Mouse (Mus musculus) Patski (cell line): Measurements from ENCODE around the gene Tmem150c. TPM values are rescaled to one million over a fixed set of nuclear protein-coding genes. Genes with fewer than 3 reads are reported as not detected.

ENCODE experiments used
- ATAC-seq: fragments of 100-300 bp; one replicate; pipeline ENCODE4 v1.8.0; 2021
- CTCF ChIA-PET: fragments of 350-600 bp; sonication (Branson Sonifier 250); formaldehyde crosslinking; loops from one replicate; lab custom pipeline; 2022; ENCODE audit warnings: inconsistent platforms; lab: Charles Lee
- POLR2A ChIA-PET: fragments of 350-600 bp; sonication (Branson Sonifier 250); formaldehyde crosslinking; loops from one replicate; lab custom pipeline; 2022; ENCODE audit warnings: antibody characterized with exemption, inconsistent platforms; lab: Charles Lee
- DNase-seq: peaks from one replicate; pipeline ENCODE4 v3.0.0-alpha.2; 2011; ENCODE audit warnings: low read depth, low spot score
- H3K27me3 ChIP-seq: fragments of 371-371 bp; one replicate; pipeline ENCODE4 v1.5.1; 2021
- CTCF ChIP-seq: fragments of 100-300 bp; IDR thresholded peaks from one replicate; pipeline ENCODE4 v1.5.1; 2021
- in situ Hi-C: fragments of 300-500 bp; cut with MboI; formaldehyde crosslinking; loops from 3 replicates; pipeline ENCODE4 v1.11.1; 2018; ENCODE audit warnings: low pct_unique_long_range_greater_than_20kb, mixed read lengths
- polyA plus RNA-seq: library from polyadenylated mRNA; unstranded; gene quantifications from one replicate; pipeline ENCODE4 v1.2.3, GENCODE M21; 2021

The Tmem150c gene
- polyA plus RNA-seq, 1 experiment from 2014 or later: not detected

- ATAC-seq (no peak), DNase-seq (no peak)
- ChIA-PET POLR2A (no interaction called here), CTCF (no interaction called here)
- peaks cover 5% of the 10 kb centered on the region for H3K27me3 ChIP-seq
- TF ChIP-seq CTCF: no peak
- in situ Hi-C loops: no loop called here
Measured at GRCm38 (mm10) chr5:100187035-100187901, 27.7 kb upstream of the Tmem150c start.

DNA sequence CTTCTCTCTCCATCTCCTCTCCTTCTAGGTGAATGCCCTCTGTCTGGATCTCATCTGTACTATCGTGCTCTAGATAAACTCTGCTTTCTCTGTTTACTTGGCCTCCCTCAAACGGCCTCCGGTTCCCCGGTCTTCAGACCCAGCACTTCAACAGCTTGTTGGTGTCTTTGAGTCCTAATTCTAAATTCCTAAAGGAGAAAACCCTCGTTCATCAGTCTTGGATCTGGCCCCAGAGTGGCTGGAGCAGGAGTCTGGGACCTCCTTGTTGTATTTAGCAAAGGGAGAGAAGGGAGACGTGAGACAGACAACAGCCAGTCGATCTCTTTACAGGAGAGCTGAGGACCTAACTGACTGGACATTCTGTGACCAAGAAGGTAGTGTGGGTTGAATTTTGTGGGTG is 27.0 kb upstream of the Tmem150c start:
- in situ Hi-C loops: no loop called here
- no peak for TF ChIP-seq CTCF
- ATAC-seq (no peak), DNase-seq (no peak)
- H3K27me3 ChIP-seq: peaks cover 5% of the 10 kb centered on the region
- CTCF ChIA-PET: no interaction called here
- POLR2A ChIA-PET: no interaction called here

GRCm38 (mm10) chr5:100185895-100186294 is 26.3 kb upstream of the Tmem150c start:
- peaks cover 5% of the 10 kb centered on the region for H3K27me3 ChIP-seq
- ChIA-PET CTCF (no interaction called here), POLR2A (no interaction called here)
- TF ChIP-seq CTCF: no peak
- DNase-seq (no peak), ATAC-seq (no peak)
- in situ Hi-C loops: no loop called here

- DNase-seq (no peak), ATAC-seq (no peak)
- TF ChIP-seq CTCF: no peak
- ChIA-PET CTCF (no interaction called here), POLR2A (no interaction called here)
- in situ Hi-C loops: no loop called here
- H3K27me3 ChIP-seq: peaks cover 12% of the 10 kb centered on the region
Measured at GRCm38 (mm10) chr5:100181011-100181410, 21.4 kb upstream of the Tmem150c start.

- ATAC-seq: no peak
Measured at GRCm38 (mm10) chr5:100178781-100179165, 19.2 kb upstream of the Tmem150c start.

DNA sequence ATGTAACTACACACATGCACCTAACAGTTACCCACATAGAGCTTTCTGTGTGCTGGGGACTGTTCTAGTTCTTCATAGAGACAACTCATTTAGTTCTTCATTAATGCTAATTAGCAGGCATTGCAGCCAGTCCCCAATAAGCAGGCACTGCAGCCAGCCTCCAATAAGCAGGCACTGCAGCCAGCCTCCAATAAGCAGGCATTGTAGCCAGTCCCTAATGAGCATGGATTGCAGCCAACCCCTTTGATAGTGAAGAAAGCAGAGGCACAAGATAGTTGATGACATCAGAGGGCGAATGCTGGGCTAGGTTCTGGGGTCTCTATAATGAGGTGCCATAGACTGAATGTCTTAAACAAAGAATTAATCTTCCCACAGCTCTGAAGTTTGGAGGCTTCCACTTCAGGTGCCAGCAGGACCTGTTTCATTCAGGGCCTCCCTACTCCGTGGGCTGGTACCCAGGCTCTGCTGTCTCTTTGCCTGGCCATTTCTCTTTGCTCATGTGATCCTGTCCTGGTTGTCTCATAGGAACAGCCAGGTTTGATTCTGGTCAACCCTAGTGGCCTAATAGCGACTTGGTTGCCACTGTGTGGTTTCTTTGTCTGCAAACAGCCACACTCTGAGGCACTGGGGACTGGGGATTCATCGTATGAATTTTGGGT is 18.6 kb upstream of the Tmem150c start:
- POLR2A ChIA-PET: no interaction called here
- TF ChIP-seq CTCF: no peak
- DNase-seq (no peak), ATAC-seq (no peak)
- CTCF ChIA-PET: no interaction called here
- in situ Hi-C loops: no loop called here
- peaks cover 12% of the 10 kb centered on the region for H3K27me3 ChIP-seq

More at GRCm38 (mm10) chr5:100178781-100179165, 19.2 kb upstream of the Tmem150c start:
- POLR2A ChIA-PET: no interaction called here
- TF ChIP-seq CTCF: no peak
- CTCF ChIA-PET: no interaction called here
- DNase-seq: no peak
- H3K27me3 ChIP-seq: peaks cover 12% of the 10 kb centered on the region
- in situ Hi-C loops: no loop called here

DNA sequence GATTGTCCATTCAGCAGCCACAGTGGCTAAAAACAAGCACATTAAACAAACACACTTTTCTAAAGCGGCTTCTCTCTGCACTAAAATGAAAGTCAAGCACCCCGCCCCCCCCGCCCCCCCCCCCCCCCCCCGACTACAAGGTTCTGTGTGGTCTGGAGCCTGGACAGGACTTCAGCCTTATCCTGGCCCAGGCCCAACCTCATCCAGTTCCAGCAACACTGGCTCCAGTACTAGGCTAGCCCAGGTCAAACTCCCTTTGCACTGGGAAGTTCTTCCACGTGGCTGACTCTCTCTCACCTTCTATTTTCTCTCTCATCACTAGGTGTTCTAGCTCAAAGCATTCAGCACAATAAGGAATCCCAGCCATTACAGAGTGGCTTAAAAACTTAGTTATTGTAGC is 17.9 kb upstream of the Tmem150c start:
- in situ Hi-C loops: no loop called here
- no peak for DNase-seq
- CTCF ChIA-PET: no interaction called here
- TF ChIP-seq CTCF: no peak
- POLR2A ChIA-PET: no interaction called here
- peaks cover 12% of the 10 kb centered on the region for H3K27me3 ChIP-seq
- no peak for ATAC-seq

DNA sequence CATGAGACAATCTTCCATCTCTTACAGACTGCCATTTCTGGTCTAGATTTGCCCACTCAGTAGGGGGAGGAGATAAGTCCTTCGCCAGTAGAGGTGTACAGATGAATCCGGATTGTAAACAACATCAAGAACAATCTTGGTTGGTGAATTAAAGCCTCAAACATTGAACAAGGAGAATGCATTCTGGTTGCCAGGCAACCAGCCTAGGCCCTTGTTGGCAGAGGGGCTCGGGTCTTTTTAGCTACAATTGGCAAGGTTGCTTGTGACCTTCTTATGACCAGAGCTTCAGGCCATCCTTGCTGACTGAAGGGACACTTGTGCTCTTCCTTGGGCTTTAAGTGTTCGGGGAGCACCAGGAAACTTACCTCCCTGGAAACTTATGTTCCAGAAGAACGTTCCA is 16.5 kb upstream of the Tmem150c start:
- CTCF ChIA-PET: no interaction called here
- ATAC-seq: no peak

DNA sequence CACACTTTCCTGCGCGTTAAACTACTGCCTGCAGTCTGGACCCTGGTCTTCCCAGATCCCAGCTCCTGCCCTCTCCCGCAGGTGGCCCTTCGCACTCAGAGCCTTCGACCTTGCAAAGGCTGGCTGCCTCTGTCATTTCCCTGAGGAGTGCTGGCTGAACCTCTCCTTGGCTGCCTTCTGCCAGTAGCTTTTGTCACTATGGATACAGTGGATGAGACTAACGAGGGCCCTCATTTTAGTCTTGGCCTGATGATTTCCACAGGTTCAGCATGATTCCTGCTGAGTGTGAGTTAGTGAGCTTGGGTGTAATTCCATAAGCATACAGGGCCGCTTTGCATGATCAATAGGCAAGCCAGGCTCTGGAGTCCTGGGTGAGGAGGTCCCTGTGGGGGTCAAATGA is 16.0 kb upstream of the Tmem150c start:
- DNase-seq (no peak), ATAC-seq (no peak)
- ChIA-PET CTCF (no interaction called here), POLR2A (no interaction called here)
- in situ Hi-C loops: no loop called here
- peaks cover 12% of the 10 kb centered on the region for H3K27me3 ChIP-seq
- no peak for TF ChIP-seq CTCF

More for the DNA sequence above, 16.5 kb upstream of the Tmem150c start:
- POLR2A ChIA-PET: no interaction called here
- no peak for DNase-seq
- H3K27me3 ChIP-seq: peaks cover 12% of the 10 kb centered on the region
- TF ChIP-seq CTCF: no peak
- in situ Hi-C loops: no loop called here

DNA sequence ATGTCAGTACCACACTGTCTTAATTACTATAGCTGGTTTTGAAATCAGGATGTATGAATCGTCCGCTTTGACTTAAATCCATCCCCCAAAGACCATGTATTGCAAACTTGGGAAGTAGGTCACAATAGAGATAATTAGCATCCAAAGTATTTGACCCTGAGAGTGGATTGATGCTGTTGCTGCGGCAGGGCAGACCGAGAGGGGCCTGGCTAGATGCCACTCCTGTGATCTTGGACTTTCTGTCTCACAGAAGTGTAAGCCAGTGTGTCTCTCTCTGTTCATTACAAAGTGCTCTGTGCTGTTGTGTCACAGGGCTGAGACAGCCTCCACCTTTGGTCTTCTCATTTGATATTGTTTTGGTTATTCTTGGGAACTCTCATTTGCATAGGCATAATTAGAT is 12.5 kb upstream of the Tmem150c start:
- ChIA-PET POLR2A (no interaction called here), CTCF (no interaction called here)
- DNase-seq (no peak), ATAC-seq (no peak)
- in situ Hi-C loops: no loop called here
- H3K27me3 ChIP-seq: peaks cover 4% of the 10 kb centered on the region
- TF ChIP-seq CTCF: no peak
